Mouse (Mus musculus): ENCODE data around the gene Terb1.

Gene Terb1

GRCm38 (mm10) chr8:104509061-104510006 is at the start of gene Terb1:
Gene Terb1 (minus strand): TSS chr8:104509910.
- DNase-seq (ENCODE audit: low read depth) = peak; percentile 40

- DNase-seq (ENCODE audit: low read depth) = no peak
Observed at GRCm38 (mm10) chr8:104557226-104557625, 47.5 kb upstream of the Terb1 start.

GRCm38 (mm10) chr8:104555191-104555590 is 45.5 kb upstream of the Terb1 start:
- DNase-seq (ENCODE audit: low read depth) = no peak

GRCm38 (mm10) chr8:104543440-104544045 is 33.8 kb upstream of the Terb1 start:
- DNase-seq (ENCODE audit: low read depth) = no peak

GRCm38 (mm10) chr8:104542160-104542559 is 32.5 kb upstream of the Terb1 start:
- DNase-seq (ENCODE audit: low read depth) = no peak

GRCm38 (mm10) chr8:104541515-104541880 is 31.8 kb upstream of the Terb1 start:
- DNase-seq (ENCODE audit: low read depth) = no peak

GRCm38 (mm10) chr8:104540710-104541514 is 31.2 kb upstream of the Terb1 start:
- DNase-seq (ENCODE audit: low read depth) = no peak

- DNase-seq (ENCODE audit: low read depth) = no peak
Observed at GRCm38 (mm10) chr8:104540238-104540637, 30.5 kb upstream of the Terb1 start.

- DNase-seq (ENCODE audit: low read depth) = no peak
Observed at GRCm38 (mm10) chr8:104539566-104539965, 29.9 kb upstream of the Terb1 start.

GRCm38 (mm10) chr8:104538896-104539295 is 29.2 kb upstream of the Terb1 start:
- DNase-seq (ENCODE audit: low read depth) = no peak

GRCm38 (mm10) chr8:104536028-104536427 is 26.3 kb upstream of the Terb1 start:
- no peak for DNase-seq (ENCODE audit: low read depth)

GRCm38 (mm10) chr8:104535378-104535777 is 25.7 kb upstream of the Terb1 start:
- peak; percentile 41 for DNase-seq (ENCODE audit: low read depth)

GRCm38 (mm10) chr8:104534779-104535141 is 25.1 kb upstream of the Terb1 start:
- no peak for DNase-seq (ENCODE audit: low read depth)

GRCm38 (mm10) chr8:104533971-104534778 is 24.5 kb upstream of the Terb1 start, which contains the start of the genes Nae1 and Car7:
Gene Nae1 (minus strand): TSS chr8:104534637.
Gene Car7 (plus strand): TSS chr8:104534689.
- peak; percentile 99 for DNase-seq (ENCODE audit: low read depth)

GRCm38 (mm10) chr8:104533551-104533950 is 23.8 kb upstream of the Terb1 start:
- DNase-seq (ENCODE audit: low read depth) = no peak

- no peak for DNase-seq (ENCODE audit: low read depth)
Observed at GRCm38 (mm10) chr8:104529671-104530070, 20.0 kb upstream of the Terb1 start.

GRCm38 (mm10) chr8:104517872-104518271 is 8.2 kb upstream of the Terb1 start:
- DNase-seq (ENCODE audit: low read depth) = no peak

GRCm38 (mm10) chr8:104510134-104510533 is 424 bp upstream of the Terb1 start:
- DNase-seq (ENCODE audit: low read depth) = no peak

- DNase-seq (ENCODE audit: low read depth) = no peak
Observed at GRCm38 (mm10) chr8:104479091-104479490, 30.6 kb downstream of the Terb1 start.

GRCm38 (mm10) chr8:104472465-104472864 is 37.2 kb downstream of the Terb1 start:
- DNase-seq (ENCODE audit: low read depth) = no peak

- DNase-seq (ENCODE audit: low read depth) = no peak
Observed at GRCm38 (mm10) chr8:104467463-104467862, 42.2 kb downstream of the Terb1 start.

GRCm38 (mm10) chr8:104452177-104452576 is 57.5 kb downstream of the Terb1 start:
- DNase-seq (ENCODE audit: low read depth) = no peak

All from naive thymus-derived CD4-positive, alpha-beta T cell, adult 2 months (primary cell).